Mouse (Mus musculus) midbrain, embryonic 13.5 days (tissue): ENCODE results near the gene Morc2a. TPM values are rescaled to one million over a fixed set of nuclear protein-coding genes. Genes with fewer than 3 reads are reported as not detected.

Experiments
- ATAC-seq: fragments of 200-750 bp; cut with Nextera tagmentation; 2 replicates; pipeline ENCODE4 v1.8.0; 2017; ENCODE audit warnings: mild to moderate bottlenecking, moderate TSS enrichment, moderate library complexity
- H3K27ac ChIP-seq: fragments of 300-500 bp; sonication (generic); 2 replicates; pipeline ENCODE4 v1.5.1; 2015; ENCODE audit warnings: inconsistent platforms, mild to moderate bottlenecking, moderate library complexity
- H3K27me3 ChIP-seq: fragments of 300-500 bp; sonication (generic); 2 replicates; pipeline ENCODE4 v1.6.1; 2015; ENCODE audit warnings: mild to moderate bottlenecking, inconsistent platforms
- H3K36me3 ChIP-seq: fragments of 300-500 bp; sonication (generic); 2 replicates; pipeline ENCODE4 v1.6.1; 2015; ENCODE audit warnings: mild to moderate bottlenecking, inconsistent platforms
- H3K4me1 ChIP-seq: fragments of 300-500 bp; sonication (generic); replicated peaks from 2 replicates; pipeline ENCODE4 v1.6.1; 2015; ENCODE audit warnings: inconsistent platforms
- H3K4me2 ChIP-seq: fragments of 300-500 bp; sonication (generic); replicated peaks from 2 replicates; pipeline ENCODE4 v1.6.1; 2015; ENCODE audit warnings: moderate library complexity, mild to moderate bottlenecking, inconsistent platforms
- H3K4me3 ChIP-seq: fragments of 300-500 bp; sonication (generic); replicated peaks from 2 replicates; pipeline ENCODE4 v1.5.1; 2015; ENCODE audit warnings: mild to moderate bottlenecking, inconsistent platforms
- H3K9ac ChIP-seq: fragments of 300-500 bp; sonication (generic); replicated peaks from 2 replicates; pipeline ENCODE4 v1.6.1; 2015; ENCODE audit warnings: mild to moderate bottlenecking, inconsistent platforms
- H3K9me3 ChIP-seq: fragments of 300-500 bp; sonication (generic); 2 replicates; pipeline ENCODE4 v1.6.1; 2016; ENCODE audit warnings: mild to moderate bottlenecking, inconsistent platforms
- WGBS: fragments of 180-500 bp; shearing (Covaris S2); methylation state at CpG from one replicate; pipeline ENCODE4 v1.1.7; 2015; 5-methylcytosine and 5-hydroxymethylcytosine counted together
- polyA plus RNA-seq: library from polyadenylated mRNA; unstranded; fragments of >200 nt; fragmentation: Nextera tagmentation; extraction: Ambion mirVana; gene quantifications from 2 replicates; pipeline ENCODE4 v1.2.1, GENCODE M21; 2015

The Morc2a gene
- polyA plus RNA-seq, 1 experiment from 2014 or later, result 42.0 TPM

DNA sequence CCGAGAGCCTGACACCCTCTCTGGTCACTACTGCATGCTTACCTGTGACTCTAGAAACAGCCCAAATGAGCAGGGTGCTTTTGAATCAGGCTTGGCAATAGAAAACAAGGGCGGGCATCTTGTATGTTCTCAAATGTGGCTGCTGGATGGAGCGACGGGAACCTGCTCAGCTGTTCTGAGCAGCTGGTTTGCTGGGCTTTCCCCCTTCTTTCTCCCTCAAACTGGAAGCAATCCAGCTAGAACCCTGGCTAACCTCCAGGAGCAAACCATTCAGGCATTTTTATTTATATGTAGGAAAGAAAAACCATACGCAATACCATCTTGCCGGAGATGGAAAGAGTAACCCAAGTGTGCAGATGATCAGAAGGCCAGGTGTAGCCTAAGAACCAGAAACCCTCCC is 67.7 kb downstream of the Morc2a start:
- H3K27me3 ChIP-seq, result no peaks in the 10 kb centered on the region
- no peak overlapping the region for H3K4me2 ChIP-seq
- peaks cover 5% of the 10 kb centered on the region; the same call in 1 of the 2 replicates for H3K36me3 ChIP-seq
- no peak overlapping the region for H3K4me3 ChIP-seq
- 91% methylated on average over 6 of the region's 6 CpGs for WGBS
- no peak overlapping the region for H3K9ac ChIP-seq
- ATAC-seq, result no peak
- H3K27ac ChIP-seq, result no peak overlapping the region
- no peaks in the 10 kb centered on the region for H3K9me3 ChIP-seq
- H3K4me1 ChIP-seq, result no peaks in the 10 kb centered on the region

DNA sequence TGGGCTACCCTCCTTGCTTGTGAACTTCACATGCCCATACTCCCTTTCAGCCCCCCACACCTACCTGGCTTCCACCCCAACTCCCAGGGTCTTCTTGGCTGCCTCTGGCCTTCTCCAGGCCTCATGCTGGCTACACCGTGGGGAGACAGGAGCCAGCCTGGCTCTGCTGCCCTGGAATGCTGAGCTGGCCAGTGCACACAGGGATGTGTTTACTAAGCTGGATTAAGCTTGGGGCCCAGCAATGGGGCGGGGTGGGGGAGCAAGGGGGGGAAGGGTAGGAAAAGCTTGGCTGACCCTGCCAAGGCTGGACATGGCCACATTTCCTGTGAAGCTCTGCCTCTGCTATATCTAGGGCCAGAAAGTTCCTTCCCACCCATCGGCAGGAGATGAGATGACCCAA is 73.0 kb downstream of the Morc2a start:
- no peaks in the 10 kb centered on the region for H3K36me3 ChIP-seq
- 35% methylated on average over 3 of the region's 3 CpGs for WGBS
- peaks cover 35% of the 10 kb centered on the region for H3K4me1 ChIP-seq
- no peaks in the 10 kb centered on the region for H3K27me3 ChIP-seq
- H3K4me3 ChIP-seq, result no peak overlapping the region
- no peak for ATAC-seq
- H3K9ac ChIP-seq, result no peak overlapping the region
- no peak overlapping the region for H3K4me2 ChIP-seq
- no peak overlapping the region for H3K27ac ChIP-seq
- no peaks in the 10 kb centered on the region for H3K9me3 ChIP-seq

GRCm38 (mm10) chr11:3722861-3723260 is 73.9 kb downstream of the Morc2a start:
- H3K4me1 ChIP-seq, result peaks cover 35% of the 10 kb centered on the region
- no peak for ATAC-seq
- no peak overlapping the region for H3K9ac ChIP-seq
- no peaks in the 10 kb centered on the region for H3K27me3 ChIP-seq
- 43% methylated on average over 3 of the region's 3 CpGs for WGBS
- no peak overlapping the region for H3K4me2 ChIP-seq
- no peaks in the 10 kb centered on the region for H3K9me3 ChIP-seq
- H3K4me3 ChIP-seq, result no peak overlapping the region
- H3K36me3 ChIP-seq, result no peaks in the 10 kb centered on the region
- H3K27ac ChIP-seq, result no peak overlapping the region

GRCm38 (mm10) chr11:3723910-3724309 is 74.9 kb downstream of the Morc2a start:
- Histone ChIP-seq H3K4me3 (no peak overlapping the region), H3K9ac (no peak overlapping the region), H3K27me3 (no peaks in the 10 kb centered on the region), H3K4me2 (no peak overlapping the region), H3K4me1 (peaks cover 35% of the 10 kb centered on the region), H3K27ac (no peak overlapping the region), H3K36me3 (no peaks in the 10 kb centered on the region), H3K9me3 (no peaks in the 10 kb centered on the region)
- no peak for ATAC-seq
- WGBS, result 56% methylated on average over 4 of the region's 4 CpGs

GRCm38 (mm10) chr11:3724726-3725125 is 75.7 kb downstream of the Morc2a start:
- Histone ChIP-seq H3K4me3 (no peak overlapping the region), H3K9ac (0 out of 2 replicates have a peak overlapping the region, but pooled peaks have one; percentile 5), H3K9me3 (no peaks in the 10 kb centered on the region), H3K27me3 (no peaks in the 10 kb centered on the region), H3K27ac (peak overlapping the region; percentile 60), H3K4me1 (peaks cover 35% of the 10 kb centered on the region), H3K36me3 (no peaks in the 10 kb centered on the region), H3K4me2 (no peak overlapping the region)
- no peak for ATAC-seq
- WGBS, result 81% methylated on average over 5 of the region's 5 CpGs

DNA sequence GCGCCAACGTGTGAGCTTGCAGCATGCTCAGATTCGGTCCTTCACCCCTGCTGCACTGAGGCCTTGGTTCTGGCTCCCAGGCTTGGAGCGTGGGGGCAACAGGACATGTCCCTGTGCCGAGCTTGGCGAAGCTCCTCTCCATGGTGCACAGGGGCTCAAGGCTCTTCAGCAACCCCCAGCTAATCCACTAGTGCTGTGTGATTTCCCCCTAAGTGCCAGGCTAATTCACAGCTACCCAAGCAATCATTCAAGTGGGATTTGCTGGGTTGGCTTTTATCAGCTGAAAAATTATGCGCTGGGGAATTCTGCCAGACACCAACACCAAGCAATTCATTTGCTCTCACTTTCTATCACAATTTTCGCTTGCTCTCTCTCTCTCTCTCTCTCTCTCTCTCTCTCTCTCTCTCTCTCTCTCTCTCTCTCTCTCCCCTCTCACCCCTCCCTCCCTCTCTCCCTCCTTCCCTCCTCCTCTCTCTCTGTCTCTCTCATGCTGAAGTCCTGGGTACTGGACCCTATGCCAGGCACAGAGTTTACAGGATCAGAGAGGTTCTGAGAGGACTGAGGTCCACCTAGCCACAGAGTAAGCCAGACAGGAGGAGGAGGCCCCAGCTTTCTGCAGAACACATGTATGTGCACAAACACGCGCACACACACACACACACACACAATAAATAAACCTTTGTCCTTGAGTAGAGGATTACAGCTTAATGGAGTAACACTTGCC is 76.5 kb downstream of the Morc2a start:
- H3K4me3 ChIP-seq, result no peak overlapping the region
- H3K4me1 ChIP-seq, result peaks cover 35% of the 10 kb centered on the region
- no peak overlapping the region for H3K4me2 ChIP-seq
- WGBS, result 53% methylated on average over 10 of the region's 10 CpGs
- H3K27ac ChIP-seq, result peak overlapping the region; percentile 60
- H3K9me3 ChIP-seq, result no peaks in the 10 kb centered on the region
- peak; percentile 47 for ATAC-seq
- H3K36me3 ChIP-seq, result no peaks in the 10 kb centered on the region
- no peak overlapping the region for H3K9ac ChIP-seq
- no peaks in the 10 kb centered on the region for H3K27me3 ChIP-seq

GRCm38 (mm10) chr11:3727438-3728105 is 78.6 kb downstream of the Morc2a start:
- Histone ChIP-seq H3K4me3 (no peak overlapping the region), H3K9me3 (no peaks in the 10 kb centered on the region), H3K9ac (no peak overlapping the region; the same call in 1 of the 2 replicates), H3K27me3 (no peaks in the 10 kb centered on the region), H3K4me1 (peaks cover 35% of the 10 kb centered on the region), H3K36me3 (no peaks in the 10 kb centered on the region), H3K4me2 (no peak overlapping the region), H3K27ac (no peak overlapping the region)
- ATAC-seq, result no peak
- 73% methylated on average over 9 of the region's 9 CpGs for WGBS

GRCm38 (mm10) chr11:3731469-3731868 is 82.5 kb downstream of the Morc2a start:
- H3K9me3 ChIP-seq, result no peaks in the 10 kb centered on the region
- no peaks in the 10 kb centered on the region for H3K36me3 ChIP-seq
- no peak overlapping the region for H3K4me3 ChIP-seq
- no peaks in the 10 kb centered on the region for H3K27me3 ChIP-seq
- H3K4me2 ChIP-seq, result no peak overlapping the region
- no peak overlapping the region for H3K27ac ChIP-seq
- H3K9ac ChIP-seq, result no peak overlapping the region
- ATAC-seq, result no peak
- WGBS, result 91% methylated on average over 4 of the region's 4 CpGs
- peaks cover 22% of the 10 kb centered on the region for H3K4me1 ChIP-seq

DNA sequence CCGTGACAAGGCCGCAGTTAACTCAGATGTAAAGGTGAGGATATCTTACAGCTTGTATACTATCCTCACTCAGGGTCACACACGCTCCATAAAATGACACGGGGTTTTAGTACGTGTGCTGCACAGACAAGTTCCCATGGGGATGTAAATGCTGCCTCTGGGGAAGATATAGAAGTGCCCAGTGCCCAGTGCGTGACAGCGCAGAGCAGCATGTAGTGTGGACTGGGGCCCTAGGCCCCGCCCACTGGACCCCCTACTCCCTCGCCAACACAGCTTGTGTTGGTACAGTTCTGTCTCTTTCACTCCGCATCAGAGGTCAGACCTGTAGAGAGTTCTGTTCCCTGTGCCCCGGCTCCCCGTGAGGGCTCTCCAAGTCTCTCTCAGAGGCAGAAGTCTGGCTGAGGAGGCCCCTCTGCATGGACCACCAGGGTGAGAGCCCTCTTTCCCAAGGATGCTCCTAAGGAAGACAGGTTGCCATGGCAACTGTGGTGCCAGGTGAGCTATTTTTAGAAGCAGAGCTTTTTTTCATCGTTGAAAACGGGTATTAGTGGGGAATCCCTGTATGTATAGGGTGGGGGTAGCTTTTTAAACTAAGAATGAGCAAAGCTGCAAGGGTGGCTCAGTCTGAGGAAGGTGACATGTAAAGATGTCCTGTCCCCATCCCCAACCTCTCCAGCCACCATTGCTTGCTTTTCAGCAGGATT is 85.1 kb downstream of the Morc2a start:
- Histone ChIP-seq H3K4me2 (peak overlapping the region; percentile 33), H3K27ac (peak overlapping the region; percentile 90)

GRCm38 (mm10) chr11:3735715-3736114 is 86.7 kb downstream of the Morc2a start:
- Histone ChIP-seq H3K4me3 (no peak overlapping the region), H3K36me3 (no peaks in the 10 kb centered on the region), H3K4me2 (no peak overlapping the region), H3K4me1 (peaks cover 20% of the 10 kb centered on the region), H3K27ac (no peak overlapping the region), H3K9me3 (no peaks in the 10 kb centered on the region), H3K9ac (no peak overlapping the region), H3K27me3 (no peaks in the 10 kb centered on the region)
- WGBS, result 87% methylated on average over 11 of the region's 11 CpGs
- no peak for ATAC-seq

More for the DNA sequence above, 85.1 kb downstream of the Morc2a start:
- Histone ChIP-seq H3K4me1 (peaks cover 20% of the 10 kb centered on the region), H3K9me3 (no peaks in the 10 kb centered on the region), H3K9ac (peak overlapping the region; percentile 44; the same call in 1 of the 2 replicates), H3K4me3 (no peak overlapping the region), H3K36me3 (no peaks in the 10 kb centered on the region), H3K27me3 (no peaks in the 10 kb centered on the region)
- peak; percentile 70 for ATAC-seq
- WGBS, result 62% methylated on average over 14 of the region's 14 CpGs

GRCm38 (mm10) chr11:3738778-3739177 is 89.8 kb downstream of the Morc2a start:
- Histone ChIP-seq H3K9me3 (no peaks in the 10 kb centered on the region), H3K27me3 (no peaks in the 10 kb centered on the region), H3K27ac (no peak overlapping the region), H3K36me3 (no peaks in the 10 kb centered on the region), H3K4me1 (peaks cover 13% of the 10 kb centered on the region), H3K9ac (no peak overlapping the region), H3K4me3 (no peak overlapping the region), H3K4me2 (no peak overlapping the region)
- 90% methylated on average over 2 of the region's 2 CpGs for WGBS
- ATAC-seq, result no peak
